Comparison of ENCODE assay signal across 20 mouse cellular contexts in genomic region chr4:140504921-140505607, GRCm38 (mm10).
DNase-seq lines count a peak whose midpoint lies in the region; ATAC-seq and TF ChIP-seq lines count a peak whose summit lies in the region.
"Had no signal": no experiment of that assay in that cellular context is flagged by ENCODE, and none has a peak within 500 bp of the region (broad histone marks: within the 10 kb centered on the region; RNA-seq: fewer than 3 reads in every experiment).

No protein-coding gene starts in this region.

- peak overlapping the region; percentile 70 for H3K27ac ChIP-seq in forebrain, embryonic 10.5 days
- peak overlapping the region; percentile 35; the same call in 1 of the 2 replicates for H3K27ac ChIP-seq in forebrain, postnatal 0 days (ENCODE audit: low read depth, low read length)
- H3K27ac ChIP-seq: embryonic facial prominence, embryonic 12.5 days; limb, embryonic 15.5 days had no signal

- 78% methylated on average over 16 of the region's 19 CpGs for WGBS in forebrain, embryonic 10.5 days
- 17% methylated on average over 18 of the region's 19 CpGs for WGBS in forebrain, postnatal 0 days

- H3K9me3 ChIP-seq in forebrain, embryonic 10.5 days: no peaks in the 10 kb centered on the region
- H3K9me3 ChIP-seq in forebrain, postnatal 0 days (ENCODE audit: low read length): no peaks in the 10 kb centered on the region
- H3K9me3 ChIP-seq: embryonic facial prominence, embryonic 12.5 days; heart, embryonic 12.5 days; limb, embryonic 15.5 days had no signal

- H3K9ac ChIP-seq in forebrain, postnatal 0 days: no peak overlapping the region
- H3K9ac ChIP-seq: embryonic facial prominence, embryonic 12.5 days; heart, embryonic 12.5 days; limb, embryonic 15.5 days had no signal

- peak; percentile 74 for ATAC-seq in forebrain, postnatal 0 days
- ATAC-seq: intestine, postnatal 0 days; Patski had no signal

- DNase-seq in kidney, postnatal 10 days: peak; percentile 35
- no peak for DNase-seq in kidney, adult 8-10 months
- DNase-seq in forebrain, embryonic 10.5 days (ENCODE audit: extremely low spot score, low spot score): no peak
- peak; percentile 41 for DNase-seq in forebrain, postnatal 0 days
- DNase-seq in retina, embryonic 14.5 days (ENCODE audit: low spot score): peak; percentile 67
- no peak for DNase-seq in adrenal gland, postnatal 4 days (ENCODE audit: low spot score in 2 of 2)
- no peak for DNase-seq in T-cell, adult 2 months (ENCODE audit: low spot score)
- DNase-seq: adrenal gland, postnatal 36 days; B cell, adult 2 months; cerebellum, adult 9-10 months; heart, postnatal 4 days; kidney, postnatal 25 days; lung, postnatal 10 days; right cerebral cortex, postnatal 4 days; thymus, postnatal 36 days had no signal

- peaks cover 53% of the 10 kb centered on the region for H3K4me1 ChIP-seq in forebrain, embryonic 10.5 days
- peaks cover 9% of the 10 kb centered on the region for H3K4me1 ChIP-seq in forebrain, postnatal 0 days (ENCODE audit: insufficient read depth)
- H3K4me1 ChIP-seq: limb, embryonic 15.5 days had no signal

- TF ChIP-seq CTCF in forebrain, postnatal 0 days (IDR thresholded peaks at IDR 0.05; ENCODE audit: low read depth): no peak

- H3K36me3 ChIP-seq in forebrain, embryonic 10.5 days (replicated peaks): no peaks in the 10 kb centered on the region
- no peaks in the 10 kb centered on the region for H3K36me3 ChIP-seq in forebrain, postnatal 0 days (ENCODE audit: insufficient read depth)
- H3K36me3 ChIP-seq: embryonic facial prominence, embryonic 12.5 days; heart, embryonic 12.5 days; limb, embryonic 15.5 days had no signal

- H3K27me3 ChIP-seq in forebrain, embryonic 10.5 days (ENCODE audit: poor library complexity, severe bottlenecking): 0 out of 2 replicates have a peak, but pooled peaks cover 4% of the 10 kb centered on the region
- no peaks in the 10 kb centered on the region for H3K27me3 ChIP-seq in forebrain, postnatal 0 days (ENCODE audit: insufficient read depth, low read length)
- H3K27me3 ChIP-seq: embryonic facial prominence, embryonic 12.5 days; Patski had no signal

- H3K4me2 ChIP-seq in forebrain, postnatal 0 days (ENCODE audit: low read depth): no peak overlapping the region
- H3K4me2 ChIP-seq: embryonic facial prominence, embryonic 12.5 days; heart, embryonic 12.5 days; limb, embryonic 15.5 days had no signal

- peak overlapping the region; percentile 14; the same call in 1 of the 2 replicates for H3K4me3 ChIP-seq in forebrain, embryonic 10.5 days
- no peak overlapping the region for H3K4me3 ChIP-seq in forebrain, postnatal 0 days (ENCODE audit: low read depth, low read length)
- H3K4me3 ChIP-seq: embryonic facial prominence, embryonic 12.5 days; heart, embryonic 12.5 days; limb, embryonic 15.5 days had no signal

Comparison
In these comparisons a context has a peak if more than half of its experiments do, and no peak if none do; other contexts are left out.
1. DNase-seq: peak in kidney, postnatal 10 days (single experiment), forebrain, postnatal 0 days (single experiment) and retina, embryonic 14.5 days (single experiment); none in kidney, adult 8-10 months (0 of 2), forebrain, embryonic 10.5 days (single experiment), adrenal gland, postnatal 4 days (0 of 2) and T-cell, adult 2 months (single experiment).